Mouse (Mus musculus) CD8-positive naive resting alpha-beta T cell, adult 2 months (primary cell): ENCODE measurements around the gene Olfr190.
"Not testable (repeated sequence)": the region's sequence is repeated elsewhere in the genome, so short reads cannot be mapped to it uniquely, and the experiment has no call there.

ENCODE experiments used
- DNase-seq, 2 experiments: peaks; one replicate each; pipeline ENCODE4 v3.0.0; 2022; ENCODE audit warnings: low read depth in 2 of 2, low spot score in 2 of 2

Olfr190 gene

GRCm38 (mm10) chr16:59077905-59078304 lies at the start of gene Olfr190:
Gene Olfr190, minus strand, starts transcription at chr16:59078005.
- DNase-seq, result no peak

DNA sequence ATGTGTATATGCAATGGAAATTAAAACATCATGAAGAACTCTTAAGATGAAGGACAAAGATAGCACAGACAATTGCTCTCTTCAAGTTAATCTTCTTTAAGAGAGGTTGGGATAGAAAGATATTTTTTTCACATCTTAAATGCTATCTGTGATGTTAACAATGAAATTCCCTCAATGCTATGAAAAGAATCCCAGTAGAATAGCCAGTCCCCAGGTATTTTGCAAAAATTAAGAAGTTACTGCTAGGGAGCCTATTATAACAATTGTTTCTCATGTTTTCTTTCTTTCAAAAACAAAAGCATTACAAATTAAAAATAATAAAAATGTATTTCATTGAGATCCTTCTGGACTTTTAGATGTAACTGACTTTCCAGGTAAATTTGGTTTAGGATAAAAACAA lies 43.2 kb upstream of the Olfr190 start, which contains the start of gene Olfr194:
TSS of gene Olfr194 (minus strand) at position 101 of the 400 bp plus-strand sequence.
- no peak for DNase-seq

- no peak for DNase-seq
Measured at GRCm38 (mm10) chr16:59111781-59112180, 34.0 kb upstream of the Olfr190 start, which contains the start of gene Olfr193. Gene Olfr193, minus strand, starts transcription at chr16:59111881.

GRCm38 (mm10) chr16:59108522-59108921 lies 30.7 kb upstream of the Olfr190 start:
- DNase-seq, result not testable (repeated sequence)

DNA sequence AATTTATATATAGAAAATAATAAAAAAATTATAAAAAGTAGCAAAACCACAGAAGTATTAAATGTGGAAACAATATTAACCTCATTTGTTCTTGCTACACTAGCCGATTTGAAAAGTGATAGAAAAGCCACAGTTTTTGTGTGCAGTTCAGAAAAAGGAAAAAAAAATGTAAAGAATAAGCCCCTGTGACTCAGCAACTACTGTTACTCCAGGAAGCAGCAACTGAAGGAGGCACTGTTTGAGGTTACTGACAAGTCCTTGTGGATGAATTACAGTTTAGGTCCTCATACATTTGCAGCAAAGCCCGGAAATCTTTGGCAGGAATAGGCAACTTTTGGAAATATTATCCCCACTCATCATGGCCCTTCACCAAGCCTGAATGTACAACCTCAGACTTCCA lies 27.5 kb upstream of the Olfr190 start:
- no peak for DNase-seq

DNA sequence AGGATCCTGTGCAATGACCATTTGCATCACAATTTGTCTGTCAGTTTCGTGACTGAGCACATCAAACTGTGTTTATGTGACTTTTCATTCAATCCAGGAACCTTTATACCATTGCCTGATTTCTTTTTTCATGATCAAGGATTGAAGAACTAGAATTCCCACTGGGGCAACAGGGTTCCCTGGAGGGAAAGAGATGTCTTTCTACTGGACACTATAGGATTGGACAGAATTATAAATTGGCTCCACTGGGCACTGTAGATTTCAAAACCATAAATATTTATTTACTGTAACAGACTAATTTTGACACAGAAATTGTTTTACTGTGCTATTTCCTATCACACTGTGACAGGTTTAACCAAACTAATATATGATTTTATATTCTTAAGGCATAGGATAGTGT lies 11.9 kb upstream of the Olfr190 start, which contains the start of gene Olfr191:
TSS of gene Olfr191 (minus strand) at position 101 of the 400 bp plus-strand sequence.
- not testable (repeated sequence) for DNase-seq

DNA sequence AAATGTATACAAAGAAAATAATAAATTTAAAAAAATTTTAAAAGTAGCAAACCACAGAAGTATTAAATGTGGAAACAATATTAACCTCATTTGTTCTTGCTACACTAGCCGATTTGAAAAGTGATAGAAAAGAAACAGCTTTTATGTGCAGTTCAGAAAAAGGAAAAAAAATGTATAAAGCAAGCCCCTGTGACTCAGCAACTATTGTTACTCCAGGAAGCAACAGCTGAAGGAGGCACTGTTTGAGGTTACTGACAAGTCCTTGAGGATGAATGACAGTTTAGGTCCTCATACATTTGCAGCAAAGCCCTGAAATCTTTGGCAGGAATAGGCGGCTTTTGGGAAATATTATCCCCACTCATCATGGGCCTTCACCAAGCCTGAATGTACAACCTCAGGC lies 3.3 kb upstream of the Olfr190 start:
- not testable (repeated sequence) for DNase-seq

- no peak for DNase-seq
Measured at GRCm38 (mm10) chr16:59073520-59073919, 4.3 kb downstream of the Olfr190 start.

DNA sequence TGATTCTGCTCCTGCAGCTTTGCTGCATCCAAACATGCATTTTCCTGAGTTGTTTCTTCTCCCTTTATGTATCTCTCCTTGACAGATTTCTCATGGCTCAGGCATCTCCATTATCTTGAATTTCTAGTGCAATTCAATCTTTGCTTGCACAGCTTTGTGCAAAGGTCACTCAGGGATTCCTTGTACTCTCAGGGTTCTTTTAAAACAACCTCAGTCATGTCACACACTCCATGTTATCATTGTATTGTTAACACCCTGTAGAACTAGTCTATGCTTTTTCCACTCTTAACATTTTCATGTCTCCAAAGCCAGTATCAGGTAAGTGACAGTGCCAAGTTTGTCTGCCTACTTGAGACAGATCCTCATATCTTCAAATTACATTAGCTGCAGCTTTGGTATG lies 6.0 kb downstream of the Olfr190 start:
- DNase-seq, result no peak

- not testable (repeated sequence) for DNase-seq
Measured at GRCm38 (mm10) chr16:59062411-59062810, 15.4 kb downstream of the Olfr190 start.

GRCm38 (mm10) chr16:59049286-59049685 lies 28.5 kb downstream of the Olfr190 start:
- DNase-seq, result not testable (repeated sequence)

DNA sequence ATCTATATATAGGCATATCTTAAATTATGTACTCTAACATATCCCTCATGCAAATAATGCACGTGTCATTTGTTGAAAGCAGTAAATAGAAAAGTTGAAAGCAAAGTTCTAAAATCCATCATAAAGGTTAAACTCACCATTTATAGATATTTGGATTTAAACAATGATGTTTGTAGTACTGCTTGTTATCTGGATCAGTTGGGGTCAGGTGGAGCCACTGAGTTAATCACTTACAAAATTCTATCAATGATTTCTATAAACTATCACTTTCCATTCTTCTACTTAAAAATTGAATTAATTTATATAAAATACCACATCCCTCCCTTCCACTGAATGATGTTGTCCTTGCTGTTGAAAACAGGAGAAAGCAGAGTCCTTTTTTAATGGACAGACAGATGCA lies 28.9 kb downstream of the Olfr190 start:
- DNase-seq, result no peak

GRCm38 (mm10) chr16:59047579-59047978 lies 30.2 kb downstream of the Olfr190 start:
- DNase-seq, result no peak

GRCm38 (mm10) chr16:59045835-59046234 lies 32.0 kb downstream of the Olfr190 start:
- DNase-seq, result no peak

DNA sequence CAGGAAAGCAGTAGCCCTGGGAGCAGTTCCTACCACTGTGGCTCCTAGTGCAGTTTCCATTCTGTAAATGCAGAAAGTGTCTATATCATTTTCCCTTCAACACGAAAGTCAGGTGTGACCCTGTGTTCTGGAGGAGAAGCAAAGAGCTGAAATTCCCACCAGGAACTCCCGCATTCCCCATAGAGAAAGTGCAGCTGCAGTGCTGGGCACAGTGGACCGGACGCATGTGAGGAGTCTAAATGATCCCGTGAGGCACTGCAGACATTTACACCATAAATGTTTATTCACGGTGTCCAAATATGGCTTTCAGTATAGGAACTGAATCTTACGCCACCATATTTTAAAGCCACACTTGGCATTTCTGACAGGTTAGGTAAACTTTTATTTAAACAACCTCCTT lies 38.1 kb downstream of the Olfr190 start, which contains the start of gene Olfr187:
TSS of gene Olfr187 (minus strand) at position 58 of the 400 bp plus-strand sequence.
- no peak for DNase-seq

GRCm38 (mm10) chr16:59030191-59030590 lies 47.6 kb downstream of the Olfr190 start, which contains the start of gene Olfr186:
Gene Olfr186, minus strand, starts transcription at chr16:59030291.
- DNase-seq, result no peak
